Mouse (Mus musculus) stomach, embryonic 14.5 days (tissue): ENCODE results near the gene Parp14. TPM values are rescaled to one million over a fixed set of nuclear protein-coding genes. Genes with fewer than 3 reads are reported as not detected.

ENCODE experiments used
- ATAC-seq: fragments of 200-750 bp; cut with Nextera tagmentation; 2 replicates; pipeline ENCODE4 v1.8.0; 2017; ENCODE audit warnings: low read depth, moderate TSS enrichment; ENCODE audit not compliant: insufficient number of reproducible peaks, insufficient read depth, low FRiP score
- H3K27ac ChIP-seq: fragments of 300-500 bp; sonication (generic); 2 replicates; pipeline ENCODE4 v1.5.1; 2014; ENCODE audit warnings: mild to moderate bottlenecking, low read length, moderate library complexity, mixed read lengths
- H3K27me3 ChIP-seq: fragments of 300-500 bp; sonication (generic); 2 replicates; pipeline ENCODE4 v1.6.1; 2014; ENCODE audit warnings: low read length, control low read depth, mixed read lengths; ENCODE audit not compliant: control insufficient read depth, insufficient read depth
- H3K36me3 ChIP-seq: fragments of 300-500 bp; sonication (generic); 2 replicates; pipeline ENCODE4 v1.6.1; 2014; ENCODE audit warnings: mild to moderate bottlenecking, control low read depth, low read length, moderate library complexity, mixed read lengths; ENCODE audit not compliant: control insufficient read depth, insufficient read depth
- H3K4me1 ChIP-seq: fragments of 300-500 bp; sonication (generic); 2 replicates; pipeline ENCODE4 v1.6.1; 2014; ENCODE audit warnings: low read length, control low read depth, mixed read lengths; ENCODE audit not compliant: control insufficient read depth, insufficient read depth
- H3K4me2 ChIP-seq: fragments of 300-500 bp; sonication (generic); replicated peaks from 2 replicates; pipeline ENCODE4 v1.6.1; 2014; ENCODE audit warnings: low read depth, low read length, control low read depth
- H3K4me3 ChIP-seq: fragments of 300-500 bp; sonication (generic); 2 replicates; pipeline ENCODE4 v1.5.1; 2014; ENCODE audit warnings: low read depth, low read length, control low read depth
- H3K9ac ChIP-seq: fragments of 300-500 bp; sonication (generic); replicated peaks from 2 replicates; pipeline ENCODE4 v1.6.1; 2014; ENCODE audit warnings: low read depth, mild to moderate bottlenecking, control low read depth, low read length, moderate library complexity, mixed read lengths
- H3K9me3 ChIP-seq: fragments of 300-500 bp; sonication (generic); 2 replicates; pipeline ENCODE4 v1.6.1; 2016; ENCODE audit warnings: low read depth, low read length, control low read depth; ENCODE audit not compliant: control insufficient read depth
- WGBS: fragments of 180-500 bp; shearing (Covaris S2); extraction: QIAGEN DNeasy Blood & Tissue Kit; methylation state at CpG from one replicate; pipeline ENCODE4 v1.1.7; 2014; 5-methylcytosine and 5-hydroxymethylcytosine counted together
- polyA plus RNA-seq: library from polyadenylated mRNA; unstranded; fragments of >200 nt; fragmentation: Nextera tagmentation; extraction: Ambion mirVana; gene quantifications from 2 replicates; pipeline ENCODE4 v1.2.1, GENCODE M21; 2014

Parp14 gene
- 1.2 and 1.6 TPM in 2 replicates for polyA plus RNA-seq

- H3K4me3 ChIP-seq = peak within 1 kb of the TSS; percentile 70
- peak within 1 kb of the TSS; percentile 84 for H3K4me2 ChIP-seq
- H3K4me1 ChIP-seq = 0 out of 2 replicates have a peak, but pooled peaks cover 5% of the 10 kb centered on the region
- H3K9ac ChIP-seq = peak within 1 kb of the TSS; percentile 54
- no peaks in the 10 kb centered on the region for H3K27me3 ChIP-seq
- no peak within 1 kb of the TSS for H3K27ac ChIP-seq
- WGBS = 1% methylated on average over 38 of the region's 38 CpGs
- H3K9me3 ChIP-seq = no peaks in the 10 kb centered on the region
- peak; percentile 66; the same call in 1 of the 2 replicates for ATAC-seq
- H3K36me3 ChIP-seq = no peaks in the 10 kb centered on the region
Observed at GRCm38 (mm10) chr16:35871048-35871851, at the start of gene Parp14. Gene Parp14, minus strand, starts transcription at chr16:35871544.

DNA sequence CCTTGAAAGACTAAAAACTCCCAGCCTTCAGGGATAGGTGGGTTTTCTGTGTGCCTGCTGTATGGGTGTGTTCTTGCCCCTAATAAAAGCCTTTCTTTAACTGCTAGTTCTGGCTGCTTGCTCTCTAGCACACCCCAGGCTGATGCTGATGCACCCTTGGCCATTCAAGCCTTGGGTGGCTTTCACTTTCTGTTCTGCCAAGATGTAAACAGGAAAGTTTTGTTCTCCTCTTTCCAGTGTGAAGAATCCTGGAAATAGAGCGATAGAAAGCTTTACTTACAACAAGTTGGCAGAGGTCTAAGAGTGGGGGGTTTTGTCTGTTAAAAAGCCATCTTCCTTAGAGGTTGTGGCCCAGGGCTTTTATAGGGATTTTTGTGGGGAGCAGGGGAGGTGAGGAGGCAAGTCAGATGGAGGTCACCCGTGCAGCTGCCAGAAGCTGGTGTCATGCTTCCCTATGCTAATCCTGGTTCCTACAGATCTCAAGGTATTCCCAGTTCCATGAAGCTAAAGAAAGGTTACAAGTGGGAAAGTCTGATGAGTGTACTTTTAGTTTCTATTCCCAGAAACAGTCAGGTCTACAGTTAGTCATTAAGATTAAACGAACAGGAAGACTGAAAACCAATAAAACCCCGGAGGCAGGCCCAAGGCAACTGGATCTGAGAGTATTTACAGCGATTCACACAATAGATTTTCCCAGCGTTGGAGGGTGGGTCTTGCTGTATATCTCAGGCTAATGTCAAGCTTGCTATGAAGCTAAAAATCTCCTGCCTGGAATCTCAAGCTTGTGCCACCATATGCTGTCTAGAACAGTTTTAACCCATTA lies 47.6 kb upstream of the Parp14 start:
- H3K4me2 ChIP-seq = no peak overlapping the region
- ATAC-seq = no peak
- H3K4me1 ChIP-seq = no peaks in the 10 kb centered on the region
- WGBS = 81% methylated on average over 6 of the region's 6 CpGs
- H3K9ac ChIP-seq = no peak overlapping the region
- no peaks in the 10 kb centered on the region for H3K9me3 ChIP-seq
- H3K27me3 ChIP-seq = no peaks in the 10 kb centered on the region
- H3K4me3 ChIP-seq = no peak overlapping the region
- H3K36me3 ChIP-seq = no peaks in the 10 kb centered on the region
- H3K27ac ChIP-seq = no peak overlapping the region

- no peak overlapping the region for H3K4me3 ChIP-seq
- H3K27ac ChIP-seq = no peak overlapping the region
- H3K27me3 ChIP-seq = no peaks in the 10 kb centered on the region
- H3K36me3 ChIP-seq = no peaks in the 10 kb centered on the region
- no peaks in the 10 kb centered on the region for H3K9me3 ChIP-seq
- H3K4me1 ChIP-seq = no peaks in the 10 kb centered on the region
- ATAC-seq = 0 out of 2 replicates have a peak, but pooled peaks have one; percentile 33
- H3K4me2 ChIP-seq = no peak overlapping the region
- 61% methylated on average over 5 of the region's 5 CpGs for WGBS
- H3K9ac ChIP-seq = no peak overlapping the region
Observed at GRCm38 (mm10) chr16:35914301-35914700, 43.0 kb upstream of the Parp14 start.

- no peak overlapping the region for H3K4me2 ChIP-seq
- no peaks in the 10 kb centered on the region for H3K9me3 ChIP-seq
- no peak overlapping the region for H3K4me3 ChIP-seq
- H3K27ac ChIP-seq = no peak overlapping the region
- H3K9ac ChIP-seq = no peak overlapping the region
- WGBS = 80% methylated on average over 1 of the region's 1 CpGs
- H3K27me3 ChIP-seq = no peaks in the 10 kb centered on the region
- ATAC-seq = no peak
- no peaks in the 10 kb centered on the region for H3K4me1 ChIP-seq
- no peaks in the 10 kb centered on the region for H3K36me3 ChIP-seq
Observed at GRCm38 (mm10) chr16:35913526-35913925, 42.2 kb upstream of the Parp14 start.

DNA sequence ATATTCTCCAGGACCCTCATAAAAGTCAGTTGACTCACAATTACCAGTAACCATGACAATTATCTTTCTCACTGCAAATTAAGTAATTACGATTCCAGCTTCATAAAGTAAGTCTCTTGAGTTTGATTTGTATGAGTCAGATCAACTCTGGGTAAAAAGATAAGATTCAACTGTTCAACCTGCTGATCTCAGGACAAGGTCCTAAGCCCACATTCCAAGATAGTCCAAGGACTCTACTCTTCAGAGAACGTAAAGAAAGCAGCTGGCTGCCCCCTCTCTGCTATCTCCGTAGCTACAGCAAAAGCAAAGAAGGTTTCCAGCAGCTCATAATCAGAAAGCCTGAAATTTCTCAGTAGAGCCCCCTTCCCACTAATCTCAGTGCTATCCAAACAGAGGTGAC lies 40.1 kb upstream of the Parp14 start:
- no peak overlapping the region for H3K4me3 ChIP-seq
- no peaks in the 10 kb centered on the region for H3K27me3 ChIP-seq
- no peaks in the 10 kb centered on the region for H3K36me3 ChIP-seq
- no peak overlapping the region for H3K4me2 ChIP-seq
- H3K4me1 ChIP-seq = no peaks in the 10 kb centered on the region
- no peaks in the 10 kb centered on the region for H3K9me3 ChIP-seq
- no peak overlapping the region for H3K27ac ChIP-seq
- ATAC-seq = no peak
- WGBS = 74% methylated on average over 3 of the region's 3 CpGs
- H3K9ac ChIP-seq = no peak overlapping the region

DNA sequence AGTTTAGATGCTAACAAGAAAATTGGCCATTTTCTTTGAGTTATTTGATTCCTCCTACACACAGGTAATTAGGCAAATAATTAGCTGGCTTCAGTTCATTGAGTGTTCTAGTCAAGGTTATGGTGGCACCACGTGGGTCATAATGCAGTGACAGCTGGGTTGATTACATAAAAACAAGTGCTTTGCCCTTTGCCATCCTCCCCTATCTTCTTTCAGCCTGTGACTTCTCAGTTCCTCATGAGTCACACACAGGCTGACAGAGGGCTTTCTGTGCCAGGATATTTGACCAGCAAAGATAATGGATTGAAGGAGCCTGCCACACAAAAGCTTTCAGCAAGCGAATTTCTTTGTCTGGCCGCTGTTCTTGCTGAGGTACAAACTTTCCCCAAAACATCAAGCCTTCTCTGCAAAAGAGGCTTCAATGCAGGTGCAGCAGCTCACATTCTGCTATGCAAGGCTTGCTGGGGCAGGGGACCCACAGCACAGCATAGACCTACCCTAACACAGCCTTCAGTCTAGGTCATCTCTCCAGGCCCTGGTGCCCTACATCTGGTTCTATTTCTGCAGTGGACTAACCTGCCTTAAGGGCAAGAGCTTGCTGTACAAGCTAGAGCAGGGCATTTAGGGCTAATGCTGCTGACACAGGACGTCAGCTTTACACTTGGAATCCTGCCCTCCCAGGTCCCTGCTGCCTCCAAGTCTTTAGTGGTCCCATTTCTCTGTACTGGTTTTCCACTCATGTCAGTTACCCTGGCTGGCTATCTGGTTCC lies 36.3 kb upstream of the Parp14 start:
- ATAC-seq = no peak

DNA sequence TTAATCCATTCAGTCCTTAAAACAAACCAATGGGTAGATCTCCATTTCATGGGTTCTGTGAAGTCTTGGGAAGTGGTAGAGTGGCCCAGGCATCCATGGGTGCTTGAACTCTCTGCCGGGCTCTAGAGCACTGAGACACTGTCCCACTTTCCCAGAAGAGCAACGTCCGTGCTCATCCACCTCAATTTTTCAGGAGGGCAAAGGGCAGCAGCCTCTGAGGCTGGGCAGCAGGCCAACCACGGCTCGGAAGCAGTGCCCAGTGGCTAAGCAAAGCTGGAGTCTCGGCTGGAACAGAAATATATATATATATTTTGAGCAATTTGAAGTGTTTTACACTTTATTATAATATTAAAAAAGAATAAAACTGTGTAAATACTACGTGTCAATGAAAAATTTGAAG lies 35.5 kb upstream of the Parp14 start:
- H3K36me3 ChIP-seq = no peaks in the 10 kb centered on the region
- no peaks in the 10 kb centered on the region for H3K9me3 ChIP-seq
- WGBS = 69% methylated on average over 7 of the region's 7 CpGs
- no peak overlapping the region for H3K27ac ChIP-seq
- no peaks in the 10 kb centered on the region for H3K4me1 ChIP-seq
- no peak overlapping the region for H3K9ac ChIP-seq
- H3K4me3 ChIP-seq = no peak overlapping the region
- H3K4me2 ChIP-seq = no peak overlapping the region
- no peak for ATAC-seq
- no peaks in the 10 kb centered on the region for H3K27me3 ChIP-seq

More for the DNA sequence above, 36.3 kb upstream of the Parp14 start:
- Histone ChIP-seq H3K4me1 (no peaks in the 10 kb centered on the region), H3K27me3 (no peaks in the 10 kb centered on the region), H3K4me2 (no peak overlapping the region), H3K9ac (no peak overlapping the region), H3K4me3 (no peak overlapping the region), H3K9me3 (no peaks in the 10 kb centered on the region), H3K36me3 (no peaks in the 10 kb centered on the region), H3K27ac (no peak overlapping the region)
- 48% methylated on average over 4 of the region's 4 CpGs for WGBS

- Histone ChIP-seq H3K4me1 (no peaks in the 10 kb centered on the region), H3K27ac (no peak overlapping the region), H3K4me3 (no peak overlapping the region), H3K27me3 (no peaks in the 10 kb centered on the region), H3K9ac (no peak overlapping the region), H3K36me3 (no peaks in the 10 kb centered on the region), H3K4me2 (no peak overlapping the region), H3K9me3 (no peaks in the 10 kb centered on the region)
- no peak for ATAC-seq
- WGBS = 74% methylated on average over 6 of the region's 6 CpGs
Observed at GRCm38 (mm10) chr16:35905819-35906485, 34.6 kb upstream of the Parp14 start.
